Mouse (Mus musculus): ENCODE results near the gene Trim2. TPM values are rescaled to one million over a fixed set of nuclear protein-coding genes. Genes with fewer than 3 reads are reported as not detected.
A peak's percentile ranks its signal among the peaks of the same experiment; 100 is the strongest.

The Trim2 gene
- polyA plus RNA-seq, 1 experiment from 2014 or later, result 7.9 TPM

DNA sequence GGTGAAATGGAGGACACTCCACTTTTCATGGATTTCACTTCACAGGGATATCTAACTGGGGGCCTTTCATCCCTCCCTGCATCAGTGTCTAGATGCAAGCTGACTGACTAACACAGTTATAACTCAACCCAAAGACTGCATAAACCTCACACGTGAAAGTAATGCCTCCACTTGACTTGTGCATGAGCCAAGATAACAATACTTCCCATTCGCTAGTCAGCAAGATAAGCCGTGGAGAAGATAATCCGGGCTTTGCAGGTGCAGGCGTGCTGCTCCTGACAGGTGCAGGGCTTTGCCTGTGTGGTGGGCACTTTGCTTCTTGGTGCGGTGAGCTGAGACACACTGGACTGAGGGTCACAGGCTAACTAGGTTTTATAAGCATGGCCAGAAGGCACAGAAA is 74.4 kb downstream of the Trim2 start:
- H3K4me1 ChIP-seq (replicated peaks), result peaks cover 15% of the 10 kb centered on the region
- H3K9ac ChIP-seq, result no peak overlapping the region
- H3K4me3 ChIP-seq, result no peak overlapping the region
- no peak overlapping the region for H3K27ac ChIP-seq
- WGBS, result 59% methylated on average over 6 of the region's 6 CpGs
- H3K9me3 ChIP-seq (replicated peaks), result no peaks in the 10 kb centered on the region
- H3K27me3 ChIP-seq, result no peaks in the 10 kb centered on the region
- no peak for ATAC-seq (replicated peaks; ENCODE audit: insufficient number of reproducible peaks, insufficient read depth, low FRiP score, low read depth)
- no peak overlapping the region for H3K4me2 ChIP-seq
- H3K36me3 ChIP-seq, result no peaks in the 10 kb centered on the region

GRCm38 (mm10) chr3:84230988-84231387 is 75.7 kb downstream of the Trim2 start:
- no peaks in the 10 kb centered on the region for H3K27me3 ChIP-seq
- no peaks in the 10 kb centered on the region for H3K9me3 ChIP-seq (replicated peaks)
- H3K9ac ChIP-seq, result no peak overlapping the region
- H3K4me1 ChIP-seq (replicated peaks), result peaks cover 15% of the 10 kb centered on the region
- no peak overlapping the region for H3K4me3 ChIP-seq
- ATAC-seq (replicated peaks; ENCODE audit: insufficient number of reproducible peaks, insufficient read depth, low FRiP score, low read depth), result peak; percentile 54
- H3K36me3 ChIP-seq, result no peaks in the 10 kb centered on the region
- H3K4me2 ChIP-seq, result no peak overlapping the region
- WGBS, result 18% methylated on average over 3 of the region's 3 CpGs
- H3K27ac ChIP-seq, result peak overlapping the region; percentile 58

GRCm38 (mm10) chr3:84228911-84229310 is 77.8 kb downstream of the Trim2 start:
- WGBS, result 10% methylated on average over 15 of the region's 15 CpGs
- no peak for ATAC-seq (replicated peaks; ENCODE audit: insufficient number of reproducible peaks, insufficient read depth, low FRiP score, low read depth)
- no peak overlapping the region for H3K9ac ChIP-seq

DNA sequence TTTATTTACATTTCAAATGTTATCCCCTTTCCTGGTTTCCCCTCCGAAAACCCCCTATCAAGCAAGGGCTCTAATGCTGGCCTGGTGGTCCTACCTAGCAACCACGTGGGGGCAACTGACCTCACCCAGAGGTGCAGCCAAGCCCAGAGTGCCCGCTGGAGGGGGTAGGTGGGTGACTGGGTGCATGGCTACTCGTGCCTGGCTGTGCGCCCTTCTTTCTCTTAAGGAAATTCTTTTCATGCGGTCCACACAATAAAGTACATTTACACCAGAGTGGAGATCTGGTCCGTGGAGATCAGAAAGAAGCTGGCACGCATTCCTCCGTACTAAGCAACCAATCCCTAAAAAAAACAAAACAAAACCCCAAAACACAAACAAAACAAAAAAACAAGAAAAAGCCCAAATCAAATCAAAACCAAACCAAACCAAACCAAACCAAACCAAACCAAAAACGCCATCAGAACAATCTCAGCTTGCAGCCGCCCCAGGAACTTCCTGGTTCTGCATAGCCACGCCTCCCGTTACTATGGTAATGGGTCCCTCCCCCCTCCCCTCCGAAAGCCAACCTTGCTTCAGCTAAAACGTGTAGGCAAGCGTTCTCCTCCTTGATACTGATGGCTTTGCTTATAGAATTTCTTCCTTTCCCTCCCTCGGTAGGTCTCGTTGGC is 78.3 kb downstream of the Trim2 start:
- WGBS, result under 1% methylated on average over 17 of the region's 18 CpGs
- H3K4me3 ChIP-seq, result peak overlapping the region; percentile 56
- H3K27me3 ChIP-seq, result no peaks in the 10 kb centered on the region
- ATAC-seq (replicated peaks; ENCODE audit: insufficient number of reproducible peaks, insufficient read depth, low FRiP score, low read depth), result peak; percentile 80
- H3K36me3 ChIP-seq, result no peaks in the 10 kb centered on the region
- H3K4me2 ChIP-seq, result peak overlapping the region; percentile 90
- peaks cover 15% of the 10 kb centered on the region for H3K4me1 ChIP-seq (replicated peaks)
- no peaks in the 10 kb centered on the region for H3K9me3 ChIP-seq (replicated peaks)
- H3K27ac ChIP-seq, result peak overlapping the region; percentile 80
- H3K9ac ChIP-seq, result peak overlapping the region; percentile 62

More at GRCm38 (mm10) chr3:84228911-84229310, 77.8 kb downstream of the Trim2 start:
- Histone ChIP-seq H3K27ac (peak overlapping the region; percentile 80; the same call in 1 of the 2 replicates), H3K9me3 (replicated peaks) (no peaks in the 10 kb centered on the region), H3K36me3 (no peaks in the 10 kb centered on the region), H3K4me3 (peak overlapping the region; percentile 56), H3K4me1 (replicated peaks) (peaks cover 15% of the 10 kb centered on the region), H3K4me2 (peak overlapping the region; percentile 90), H3K27me3 (no peaks in the 10 kb centered on the region)

DNA sequence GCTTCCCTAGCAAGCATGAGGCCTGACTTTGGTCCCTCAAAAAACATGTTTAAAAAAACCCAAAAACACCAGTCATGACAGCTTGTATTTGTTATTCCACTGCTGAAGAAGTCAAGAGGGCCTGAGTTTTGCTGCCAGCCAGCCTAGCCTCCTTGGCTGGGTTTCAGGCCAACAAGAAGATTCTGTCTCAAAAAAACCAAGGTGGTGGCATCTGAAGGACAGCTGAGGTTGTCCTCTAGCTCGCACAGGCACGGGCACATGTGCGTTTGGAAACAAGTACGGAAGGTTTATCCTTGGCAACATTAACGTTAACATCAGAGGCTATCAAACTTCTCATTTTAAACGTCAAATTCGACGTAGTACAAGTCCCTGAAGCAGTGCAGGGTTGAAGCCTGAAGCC is 79.0 kb downstream of the Trim2 start:
- ATAC-seq (replicated peaks; ENCODE audit: insufficient number of reproducible peaks, insufficient read depth, low FRiP score, low read depth), result no peak
- no peaks in the 10 kb centered on the region for H3K9me3 ChIP-seq (replicated peaks)
- H3K4me2 ChIP-seq, result no peak overlapping the region
- H3K36me3 ChIP-seq, result no peaks in the 10 kb centered on the region
- no peak overlapping the region for H3K9ac ChIP-seq
- H3K4me1 ChIP-seq (replicated peaks), result peaks cover 15% of the 10 kb centered on the region
- no peak overlapping the region for H3K4me3 ChIP-seq
- H3K27me3 ChIP-seq, result no peaks in the 10 kb centered on the region
- 46% methylated on average over 8 of the region's 8 CpGs for WGBS
- H3K27ac ChIP-seq, result no peak overlapping the region

DNA sequence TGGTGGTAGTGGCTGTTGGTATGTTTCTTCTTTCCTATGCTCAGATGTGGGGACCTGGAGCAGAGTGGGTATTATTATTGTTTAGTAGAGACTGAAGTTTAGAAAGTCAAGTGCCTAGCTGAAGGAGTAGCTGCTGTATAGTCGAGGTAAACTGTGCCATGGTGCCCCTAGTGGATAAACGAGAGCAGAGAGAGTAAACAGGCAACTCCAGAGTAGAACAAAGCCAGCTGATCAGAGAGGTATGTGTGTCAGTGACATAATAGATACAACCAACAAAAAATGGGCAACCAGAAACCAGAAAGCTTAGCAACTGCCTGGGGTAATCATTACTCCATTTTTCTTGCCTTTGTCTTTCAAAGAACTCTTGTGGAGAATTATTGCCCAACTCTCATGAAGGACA is 81.7 kb downstream of the Trim2 start:
- no peak overlapping the region for H3K27ac ChIP-seq
- H3K27me3 ChIP-seq, result no peaks in the 10 kb centered on the region
- H3K9ac ChIP-seq, result no peak overlapping the region
- H3K36me3 ChIP-seq, result no peaks in the 10 kb centered on the region
- H3K4me3 ChIP-seq, result no peak overlapping the region
- ATAC-seq (replicated peaks; ENCODE audit: insufficient number of reproducible peaks, insufficient read depth, low FRiP score, low read depth), result no peak
- WGBS, result 6% methylated on average over 2 of the region's 2 CpGs
- no peaks in the 10 kb centered on the region for H3K9me3 ChIP-seq (replicated peaks)
- H3K4me1 ChIP-seq (replicated peaks), result peaks cover 13% of the 10 kb centered on the region
- H3K4me2 ChIP-seq, result no peak overlapping the region

DNA sequence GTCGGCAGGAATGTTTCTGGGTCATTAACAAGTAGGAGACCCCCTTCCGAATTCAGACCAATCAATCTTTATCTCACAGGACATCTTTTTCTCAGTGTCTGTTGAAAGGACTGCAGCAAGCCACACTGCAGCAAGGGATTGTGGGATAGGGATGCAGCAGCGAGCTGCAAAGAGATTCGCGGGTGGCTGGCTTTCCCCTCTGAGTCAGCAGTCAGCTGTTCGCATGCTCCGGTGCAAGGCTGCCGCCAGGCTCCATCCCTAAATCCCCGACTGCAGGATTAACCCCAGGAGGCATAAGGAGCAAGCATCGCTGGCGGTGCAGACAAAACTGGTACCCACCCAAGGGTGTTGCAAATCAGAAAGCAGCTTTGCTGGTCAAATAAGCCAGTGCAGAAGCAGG is 85.9 kb downstream of the Trim2 start:
- ATAC-seq (replicated peaks; ENCODE audit: insufficient number of reproducible peaks, insufficient read depth, low FRiP score, low read depth), result peak; percentile 50; the same call in 1 of the 2 replicates
- under 1% methylated on average over 11 of the region's 11 CpGs for WGBS
- no peaks in the 10 kb centered on the region for H3K9me3 ChIP-seq (replicated peaks)

DNA sequence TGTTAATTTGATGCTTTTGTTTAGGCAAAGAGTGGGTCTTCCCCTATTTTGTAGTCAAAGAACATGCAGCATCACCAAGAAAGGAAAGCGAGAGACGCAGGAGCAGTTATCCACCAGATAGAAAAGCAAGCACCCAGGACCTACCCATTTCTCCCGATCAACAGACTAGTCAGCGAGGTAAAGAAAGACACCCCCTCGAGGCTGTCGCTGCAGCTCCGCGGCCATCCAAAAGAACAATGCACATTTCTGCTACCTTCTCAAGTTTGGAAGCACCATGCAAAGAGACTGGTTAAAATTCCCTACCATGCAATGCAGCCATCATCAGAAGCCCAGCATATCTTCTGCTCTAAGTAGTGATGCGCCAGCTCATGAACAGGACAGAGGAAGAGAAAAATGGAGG is 86.4 kb downstream of the Trim2 start:
- Histone ChIP-seq H3K36me3 (no peaks in the 10 kb centered on the region), H3K9me3 (replicated peaks) (no peaks in the 10 kb centered on the region), H3K4me2 (peak overlapping the region; percentile 89), H3K9ac (peak overlapping the region; percentile 57), H3K27me3 (peaks cover 5% of the 10 kb centered on the region; the same call in 1 of the 2 replicates), H3K4me3 (peak overlapping the region; percentile 56), H3K27ac (no peak overlapping the region), H3K4me1 (replicated peaks) (peaks cover 14% of the 10 kb centered on the region)
- ATAC-seq (replicated peaks; ENCODE audit: insufficient number of reproducible peaks, insufficient read depth, low FRiP score, low read depth), result no peak
- 1% methylated on average over 9 of the region's 9 CpGs for WGBS

More for the DNA sequence above, 85.9 kb downstream of the Trim2 start:
- Histone ChIP-seq H3K4me1 (replicated peaks) (peaks cover 14% of the 10 kb centered on the region), H3K4me3 (peak overlapping the region; percentile 56), H3K27ac (no peak overlapping the region), H3K9ac (peak overlapping the region; percentile 57), H3K4me2 (peak overlapping the region; percentile 89), H3K27me3 (peaks cover 5% of the 10 kb centered on the region; the same call in 1 of the 2 replicates), H3K36me3 (no peaks in the 10 kb centered on the region)

DNA sequence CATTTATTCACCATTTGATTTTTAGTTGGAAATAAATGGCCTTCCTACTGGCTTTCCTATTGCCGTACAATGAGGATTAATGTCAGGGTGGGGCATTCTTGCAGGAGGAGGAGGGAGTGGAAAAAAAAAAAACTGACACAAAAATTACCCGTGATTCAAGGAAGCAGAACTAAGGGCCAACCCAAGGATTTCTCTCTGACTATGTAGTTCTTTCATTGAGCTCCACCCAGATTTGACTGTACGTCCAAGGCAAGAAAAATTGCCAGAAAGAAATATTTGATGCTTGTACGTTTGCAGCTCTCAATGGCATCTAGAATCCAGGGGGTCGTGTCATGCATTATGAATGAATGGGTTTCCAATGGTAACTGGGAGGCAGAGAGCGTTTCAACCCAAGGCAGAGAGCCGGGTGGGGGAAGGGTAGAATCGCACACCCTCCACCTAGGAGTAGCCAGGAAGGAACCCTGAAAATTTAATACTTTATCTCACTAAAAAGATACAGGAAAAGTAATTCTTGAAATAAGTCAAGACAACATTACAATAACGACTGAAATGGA is 86.9 kb downstream of the Trim2 start:
- 16% methylated on average over 9 of the region's 9 CpGs for WGBS
- Histone ChIP-seq H3K9ac (no peak overlapping the region), H3K4me1 (replicated peaks) (peaks cover 14% of the 10 kb centered on the region), H3K4me3 (peak overlapping the region; percentile 56), H3K9me3 (replicated peaks) (no peaks in the 10 kb centered on the region), H3K27ac (no peak overlapping the region), H3K4me2 (peak overlapping the region; percentile 89), H3K27me3 (peaks cover 5% of the 10 kb centered on the region; the same call in 1 of the 2 replicates), H3K36me3 (no peaks in the 10 kb centered on the region)
- no peak for ATAC-seq (replicated peaks; ENCODE audit: insufficient number of reproducible peaks, insufficient read depth, low FRiP score, low read depth)

GRCm38 (mm10) chr3:84219166-84219710 is 87.4 kb downstream of the Trim2 start:
- H3K4me3 ChIP-seq, result no peak overlapping the region
- WGBS, result 45% methylated on average over 2 of the region's 2 CpGs
- peaks cover 14% of the 10 kb centered on the region for H3K4me1 ChIP-seq (replicated peaks)
- no peak overlapping the region for H3K9ac ChIP-seq
- no peak for ATAC-seq (replicated peaks; ENCODE audit: insufficient number of reproducible peaks, insufficient read depth, low FRiP score, low read depth)
- no peaks in the 10 kb centered on the region for H3K36me3 ChIP-seq
- H3K27me3 ChIP-seq, result peaks cover 5% of the 10 kb centered on the region; the same call in 1 of the 2 replicates
- H3K4me2 ChIP-seq, result no peak overlapping the region
- H3K27ac ChIP-seq, result no peak overlapping the region
- H3K9me3 ChIP-seq (replicated peaks), result no peaks in the 10 kb centered on the region

DNA sequence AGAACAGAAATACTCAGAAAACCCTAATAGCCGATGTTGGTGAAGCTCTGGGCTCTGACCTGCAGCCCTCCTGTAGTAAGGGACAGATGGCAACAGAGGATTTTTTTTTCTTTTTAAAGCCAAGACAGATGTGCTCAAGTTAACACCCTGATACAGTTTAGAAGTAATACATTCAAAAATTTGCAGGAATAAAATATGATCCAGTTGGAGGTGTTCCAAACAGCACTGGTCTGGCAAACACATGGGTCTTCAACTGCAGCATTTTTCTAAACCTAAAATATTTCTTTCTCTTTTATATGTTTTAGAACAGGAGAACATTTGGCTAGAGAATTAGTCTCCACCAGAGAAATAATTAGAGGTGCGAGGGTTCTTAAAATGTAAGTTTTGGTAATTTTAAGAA is 88.2 kb downstream of the Trim2 start:
- H3K27me3 ChIP-seq, result peaks cover 5% of the 10 kb centered on the region; the same call in 1 of the 2 replicates
- no peak overlapping the region for H3K9ac ChIP-seq
- no peak overlapping the region for H3K4me3 ChIP-seq
- no peaks in the 10 kb centered on the region for H3K9me3 ChIP-seq (replicated peaks)
- no peak overlapping the region for H3K27ac ChIP-seq
- H3K4me1 ChIP-seq (replicated peaks), result peaks cover 14% of the 10 kb centered on the region
- WGBS, result 67% methylated on average over 2 of the region's 2 CpGs
- no peak overlapping the region for H3K4me2 ChIP-seq
- H3K36me3 ChIP-seq, result no peaks in the 10 kb centered on the region
- no peak for ATAC-seq (replicated peaks; ENCODE audit: insufficient number of reproducible peaks, insufficient read depth, low FRiP score, low read depth)
